Mouse (Mus musculus) bone marrow, adult 2 months (tissue): ENCODE data around the gene Tmtc1. TPM values are rescaled to one million over a fixed set of nuclear protein-coding genes. Genes with fewer than 3 reads are reported as not detected.

Experiments used
- H3K27ac ChIP-seq: fragments of 200-500 bp; 2 replicates; pipeline ENCODE4 v1.5.1; 2012; ENCODE audit warnings: low read depth, mild to moderate bottlenecking, control low read depth, inconsistent platforms, low read length; ENCODE audit not compliant: control insufficient read depth, poor library complexity, insufficient read depth
- H3K4me1 ChIP-seq: fragments of 200-500 bp; 2 replicates; pipeline ENCODE4 v1.6.1; 2011; ENCODE audit warnings: low read length; ENCODE audit not compliant: control insufficient read depth, insufficient read depth
- H3K4me3 ChIP-seq: fragments of 200-500 bp; replicated peaks from 2 replicates; pipeline ENCODE3; 2011; ENCODE audit warnings: mild to moderate bottlenecking, low read depth, low read length, control low read depth; ENCODE audit not compliant: control insufficient read depth
- CTCF ChIP-seq: fragments of 200-500 bp; IDR thresholded peaks from 2 replicates; pipeline ENCODE4 v1.5.1; 2011; ENCODE audit warnings: low read length, control low read depth; ENCODE audit not compliant: control insufficient read depth, insufficient read depth
- POLR2A ChIP-seq: fragments of 200-500 bp; IDR thresholded peaks from 2 replicates; pipeline ENCODE4 v1.6.1; 2011; ENCODE audit warnings: low read depth, mild to moderate bottlenecking, control low read depth, low read length, borderline replicate concordance; ENCODE audit not compliant: control insufficient read depth
- WGBS: fragments of 180-500 bp; shearing (Covaris S2); methylation state at CpG from one replicate; pipeline ENCODE4 v1.1.7; 2018; 5-methylcytosine and 5-hydroxymethylcytosine counted together
- polyA plus RNA-seq: library from polyadenylated mRNA; stranded (reverse); fragments of >200 nt; gene quantifications from 2 replicates; pipeline ENCODE4 v1.2.4, GENCODE M21; 2011; ENCODE audit warnings: low replicate concordance; ENCODE audit not compliant: missing spikeins, insufficient read depth, insufficient read length

Tmtc1 gene
- polyA plus RNA-seq, 1 experiment: 0.72 TPM

DNA sequence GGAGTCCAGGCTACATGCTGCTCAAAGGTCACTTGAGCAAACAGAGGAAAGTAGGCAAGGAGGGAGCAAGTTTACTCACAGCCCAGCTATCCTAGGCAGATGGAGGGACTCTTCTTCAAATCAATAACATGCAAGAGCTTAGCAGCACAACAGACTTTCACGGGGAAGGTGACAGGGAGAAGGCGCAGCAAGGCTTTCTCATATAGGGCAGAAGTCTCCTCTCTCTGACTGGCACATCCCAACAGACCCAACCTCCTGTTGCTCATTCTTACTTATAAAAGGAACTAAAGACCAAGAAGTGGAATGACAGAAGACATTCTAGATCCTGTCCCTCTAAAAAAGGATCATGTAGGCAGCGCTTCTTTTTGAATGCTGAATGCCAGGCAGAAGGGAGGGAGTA is 69.2 kb downstream of the Tmtc1 start:
- H3K27ac ChIP-seq: no peak overlapping the region
- H3K4me3 ChIP-seq: no peak overlapping the region
- TF ChIP-seq CTCF (no peak), POLR2A (no peak)
- H3K4me1 ChIP-seq: no peaks in the 10 kb centered on the region
- WGBS: 81% methylated on average over 3 of the region's 3 CpGs

DNA sequence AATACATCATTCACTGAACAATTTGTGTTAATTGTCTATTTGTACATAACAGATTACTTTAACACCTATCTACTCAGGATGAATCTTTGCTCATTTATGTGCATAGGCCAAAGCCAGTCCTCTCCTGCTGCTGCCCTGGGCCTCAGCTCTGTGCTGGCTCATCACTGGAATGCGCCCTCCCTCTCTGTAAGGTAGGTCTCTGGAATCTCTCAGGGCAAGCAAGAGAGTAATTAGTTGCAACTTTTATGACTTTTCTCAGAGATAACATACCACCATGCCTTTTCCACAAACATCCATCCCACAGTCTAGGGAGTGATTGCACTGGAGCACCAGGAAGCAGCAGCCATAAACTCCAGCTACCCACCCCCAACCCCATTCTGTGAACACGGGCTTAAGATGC is 70.7 kb downstream of the Tmtc1 start:
- Histone ChIP-seq H3K4me1 (no peaks in the 10 kb centered on the region), H3K27ac (no peak overlapping the region), H3K4me3 (no peak overlapping the region)
- WGBS: 85% methylated on average over 2 of the region's 2 CpGs
- TF ChIP-seq CTCF: no peak
- no peak for TF ChIP-seq POLR2A

GRCm38 (mm10) chr6:148371223-148371622 is 73.0 kb downstream of the Tmtc1 start:
- H3K27ac ChIP-seq: no peak overlapping the region
- no peak for TF ChIP-seq CTCF
- no peak for TF ChIP-seq POLR2A
- no peak overlapping the region for H3K4me3 ChIP-seq
- H3K4me1 ChIP-seq: no peaks in the 10 kb centered on the region

- no peak for TF ChIP-seq CTCF
- no peak for TF ChIP-seq POLR2A
- WGBS: 59% methylated on average over 4 of the region's 4 CpGs
- Histone ChIP-seq H3K4me1 (no peaks in the 10 kb centered on the region), H3K4me3 (no peak overlapping the region), H3K27ac (no peak overlapping the region)
Measured at GRCm38 (mm10) chr6:148367094-148367539, 77.1 kb downstream of the Tmtc1 start.

GRCm38 (mm10) chr6:148366629-148367028 is 77.6 kb downstream of the Tmtc1 start:
- no peak overlapping the region for H3K27ac ChIP-seq
- no peak for TF ChIP-seq CTCF
- no peak for TF ChIP-seq POLR2A
- H3K4me1 ChIP-seq: no peaks in the 10 kb centered on the region
- WGBS: 84% methylated on average over 1 of the region's 1 CpGs
- no peak overlapping the region for H3K4me3 ChIP-seq

GRCm38 (mm10) chr6:148363162-148363561 is 81.0 kb downstream of the Tmtc1 start:
- no peaks in the 10 kb centered on the region for H3K4me1 ChIP-seq
- no peak overlapping the region for H3K27ac ChIP-seq
- whole genome bisulfite sequencing: 77% methylated on average over 1 of the region's 1 CpGs
- TF ChIP-seq POLR2A: no peak
- no peak for TF ChIP-seq CTCF
- no peak overlapping the region for H3K4me3 ChIP-seq

GRCm38 (mm10) chr6:148362475-148362874 is 81.7 kb downstream of the Tmtc1 start:
- no peaks in the 10 kb centered on the region for H3K4me1 ChIP-seq
- WGBS: 77% methylated on average over 3 of the region's 3 CpGs
- no peak for TF ChIP-seq POLR2A
- TF ChIP-seq CTCF: no peak
- H3K27ac ChIP-seq: no peak overlapping the region
- no peak overlapping the region for H3K4me3 ChIP-seq

GRCm38 (mm10) chr6:148359348-148359905 is 84.8 kb downstream of the Tmtc1 start:
- no peak overlapping the region for H3K4me3 ChIP-seq
- H3K4me1 ChIP-seq: no peaks in the 10 kb centered on the region
- no peak overlapping the region for H3K27ac ChIP-seq
- TF ChIP-seq POLR2A (no peak), CTCF (no peak)
- 85% methylated on average over 7 of the region's 7 CpGs for WGBS
